Mouse (Mus musculus) stomach, postnatal 0 days (tissue): ENCODE results near the gene Cbx7.

Experiments used
- CTCF ChIP-seq: IDR thresholded peaks from 2 replicates; pipeline ENCODE4 v1.5.1; 2016; ENCODE audit warnings: antibody characterized with exemption, low read depth, mild to moderate bottlenecking, moderate library complexity
- EP300 ChIP-seq: optimal IDR thresholded peaks from 2 replicates; pipeline ENCODE3; 2016; ENCODE audit warnings: antibody characterized with exemption

GRCm38 (mm10) chr15:80016563-80017301 lies 45.8 kb upstream of the Cbx7 start:
- TF ChIP-seq EP300 (no peak), CTCF (0 out of 2 replicates have a peak, but pooled peaks have one; percentile 3)
